Mouse (Mus musculus): Measurements from ENCODE around the gene Nr1h4.
A peak's percentile ranks its signal among the peaks of the same experiment; 100 is the strongest.
"Not testable (repeated sequence)": the region's sequence is repeated elsewhere in the genome, so short reads cannot be mapped to it uniquely, and the experiment has no call there.

Gene Nr1h4

GRCm38 (mm10) chr10:89532929-89533727, at the start of gene Nr1h4:
TSS of gene Nr1h4 (minus strand) at chr10:89533585.
- no peak for ATAC-seq (ENCODE audit: low TSS enrichment)

GRCm38 (mm10) chr10:89578801-89579200, 45.4 kb upstream of the Nr1h4 start:
- no peak for ATAC-seq (ENCODE audit: low TSS enrichment)

GRCm38 (mm10) chr10:89577666-89578065, 44.3 kb upstream of the Nr1h4 start:
- ATAC-seq (ENCODE audit: low TSS enrichment): no peak

- ATAC-seq (ENCODE audit: low TSS enrichment): no peak
These were observed 40.0 kb upstream of the Nr1h4 start for GRCm38 (mm10) chr10:89573421-89573820.

GRCm38 (mm10) chr10:89572946-89573345, 39.6 kb upstream of the Nr1h4 start:
- no peak for ATAC-seq (ENCODE audit: low TSS enrichment)

GRCm38 (mm10) chr10:89567391-89567790, 34.0 kb upstream of the Nr1h4 start:
- no peak for ATAC-seq (ENCODE audit: low TSS enrichment)

GRCm38 (mm10) chr10:89565301-89566022, 32.1 kb upstream of the Nr1h4 start:
- no peak for ATAC-seq (ENCODE audit: low TSS enrichment)

GRCm38 (mm10) chr10:89562113-89562512, 28.7 kb upstream of the Nr1h4 start:
- ATAC-seq (ENCODE audit: low TSS enrichment): no peak

GRCm38 (mm10) chr10:89559351-89559750, 26.0 kb upstream of the Nr1h4 start:
- no peak for ATAC-seq (ENCODE audit: low TSS enrichment)

GRCm38 (mm10) chr10:89554885-89555284, 21.5 kb upstream of the Nr1h4 start:
- not testable (repeated sequence) for ATAC-seq (ENCODE audit: low TSS enrichment)

- peak; percentile 97 for ATAC-seq (ENCODE audit: low TSS enrichment)
These were observed 20.5 kb upstream of the Nr1h4 start for GRCm38 (mm10) chr10:89553855-89554254.

GRCm38 (mm10) chr10:89553015-89553414, 19.6 kb upstream of the Nr1h4 start:
- ATAC-seq (ENCODE audit: low TSS enrichment): no peak

- peak; percentile 73 for ATAC-seq (ENCODE audit: low TSS enrichment)
These were observed 18.3 kb upstream of the Nr1h4 start for GRCm38 (mm10) chr10:89551657-89552056.

GRCm38 (mm10) chr10:89548028-89548427, 14.6 kb upstream of the Nr1h4 start:
- ATAC-seq (ENCODE audit: low TSS enrichment): no peak

GRCm38 (mm10) chr10:89546989-89547388, 13.6 kb upstream of the Nr1h4 start:
- ATAC-seq (ENCODE audit: low TSS enrichment): no peak

- ATAC-seq (ENCODE audit: low TSS enrichment): no peak
These were observed 10.5 kb upstream of the Nr1h4 start for GRCm38 (mm10) chr10:89543867-89544266.

GRCm38 (mm10) chr10:89542321-89542720, 8.9 kb upstream of the Nr1h4 start:
- ATAC-seq (ENCODE audit: low TSS enrichment): no peak

GRCm38 (mm10) chr10:89532451-89532850, 934 bp downstream of the Nr1h4 start:
- no peak for ATAC-seq (ENCODE audit: low TSS enrichment)

GRCm38 (mm10) chr10:89531976-89532375, 1.4 kb downstream of the Nr1h4 start:
- ATAC-seq (ENCODE audit: low TSS enrichment): no peak

GRCm38 (mm10) chr10:89531194-89531634, 2.2 kb downstream of the Nr1h4 start:
- ATAC-seq (ENCODE audit: low TSS enrichment): no peak

GRCm38 (mm10) chr10:89527054-89527453, 6.3 kb downstream of the Nr1h4 start:
- ATAC-seq (ENCODE audit: low TSS enrichment): no peak

GRCm38 (mm10) chr10:89525823-89526222, 7.6 kb downstream of the Nr1h4 start:
- no peak for ATAC-seq (ENCODE audit: low TSS enrichment)

- ATAC-seq (ENCODE audit: low TSS enrichment): no peak
These were observed 10.9 kb downstream of the Nr1h4 start for GRCm38 (mm10) chr10:89522481-89522880.

Data from frontal cortex, adult (tissue).